Mouse (Mus musculus): ENCODE data around the gene Dennd6b. TPM values are rescaled to one million over a fixed set of nuclear protein-coding genes. Genes with fewer than 3 reads are reported as not detected.

Dennd6b gene
- polyA plus RNA-seq, 1 experiment from 2014 or later, result 4.1 TPM

DNA sequence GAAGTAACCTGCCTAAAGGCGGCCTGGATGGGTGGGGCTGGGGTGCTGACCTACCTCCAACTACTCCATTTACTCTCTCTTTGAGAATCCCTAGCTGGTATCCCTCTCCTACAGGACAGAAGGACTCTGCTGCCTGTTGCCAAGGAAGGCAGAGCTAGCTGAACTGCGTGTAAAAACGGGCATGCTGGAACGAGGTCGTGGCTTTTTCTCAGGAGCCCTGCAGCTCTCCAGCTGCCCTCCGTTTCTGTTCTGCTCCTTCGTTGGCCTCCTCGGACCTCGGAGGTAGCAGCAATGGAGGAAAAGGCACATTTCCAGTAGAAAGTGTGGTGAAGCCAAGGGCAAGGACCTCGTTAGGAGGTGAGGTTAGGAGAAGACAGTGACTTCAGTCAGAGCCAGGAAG is 27.4 kb downstream of the Dennd6b start:
- Histone ChIP-seq H3K27ac (replicated peaks) (peak overlapping the region; percentile 88), H3K4me1 (replicated peaks; ENCODE audit: control insufficient read depth, insufficient read depth) (peaks cover 20% of the 10 kb centered on the region), H3K9ac (ENCODE audit: low read length) (peak overlapping the region; percentile 41), H3K27me3 (ENCODE audit: control insufficient read depth, insufficient read depth, low read length) (no peaks in the 10 kb centered on the region), H3K36me3 (ENCODE audit: control insufficient read depth, insufficient read depth, low read length) (peaks cover 33% of the 10 kb centered on the region), H3K4me2 (replicated peaks; ENCODE audit: low read depth) (peak overlapping the region; percentile 34), H3K4me3 (ENCODE audit: low read depth, low read length) (no peak overlapping the region), H3K9me3 (ENCODE audit: control insufficient read depth, low read length) (no peaks in the 10 kb centered on the region)
- 27% methylated on average over 10 of the region's 10 CpGs for WGBS
- no peak for TF ChIP-seq CTCF (IDR thresholded peaks at IDR 0.05; ENCODE audit: low read depth)
- TF ChIP-seq EP300 (optimal IDR thresholded peaks at IDR 0.05), result no peak
- DNase-seq (ENCODE audit: low spot score) (no peak), ATAC-seq (ENCODE audit: low FRiP score, low TSS enrichment) (no peak)

DNA sequence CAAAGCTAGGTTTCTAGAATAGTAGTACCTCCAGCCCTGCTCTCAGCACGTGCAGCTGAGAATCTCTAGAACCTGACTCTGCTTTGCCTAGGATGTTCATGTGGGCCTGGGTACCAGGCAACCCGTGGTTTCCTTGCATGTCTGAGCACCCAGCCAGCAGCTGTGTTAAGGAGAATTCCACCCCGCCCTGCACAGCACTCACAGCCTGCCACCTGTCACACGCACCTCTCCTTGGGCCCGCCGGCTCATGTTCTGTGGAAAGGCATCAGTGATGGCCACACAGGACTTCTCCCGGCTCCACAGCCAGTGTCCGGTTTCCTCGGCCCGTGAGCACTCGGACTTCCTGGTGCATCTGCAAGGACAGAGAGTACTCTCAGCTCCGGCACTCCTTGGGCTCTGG is 30.8 kb downstream of the Dennd6b start:
- ATAC-seq (ENCODE audit: low FRiP score, low TSS enrichment), result no peak
- Histone ChIP-seq H3K4me3 (ENCODE audit: low read depth, low read length) (no peak overlapping the region), H3K27ac (replicated peaks) (no peak overlapping the region), H3K27me3 (ENCODE audit: control insufficient read depth, insufficient read depth, low read length) (no peaks in the 10 kb centered on the region), H3K36me3 (ENCODE audit: control insufficient read depth, insufficient read depth, low read length) (peaks cover 59% of the 10 kb centered on the region), H3K9ac (ENCODE audit: low read length) (no peak overlapping the region), H3K4me2 (replicated peaks; ENCODE audit: low read depth) (no peak overlapping the region), H3K4me1 (replicated peaks; ENCODE audit: control insufficient read depth, insufficient read depth) (peaks cover 15% of the 10 kb centered on the region), H3K9me3 (ENCODE audit: control insufficient read depth, low read length) (no peaks in the 10 kb centered on the region)
- no peak for TF ChIP-seq CTCF (IDR thresholded peaks at IDR 0.05; ENCODE audit: low read depth)
- TF ChIP-seq EP300 (optimal IDR thresholded peaks at IDR 0.05), result no peak
- WGBS, result 90% methylated on average over 12 of the region's 12 CpGs
- DNase-seq (ENCODE audit: low spot score), result no peak

DNA sequence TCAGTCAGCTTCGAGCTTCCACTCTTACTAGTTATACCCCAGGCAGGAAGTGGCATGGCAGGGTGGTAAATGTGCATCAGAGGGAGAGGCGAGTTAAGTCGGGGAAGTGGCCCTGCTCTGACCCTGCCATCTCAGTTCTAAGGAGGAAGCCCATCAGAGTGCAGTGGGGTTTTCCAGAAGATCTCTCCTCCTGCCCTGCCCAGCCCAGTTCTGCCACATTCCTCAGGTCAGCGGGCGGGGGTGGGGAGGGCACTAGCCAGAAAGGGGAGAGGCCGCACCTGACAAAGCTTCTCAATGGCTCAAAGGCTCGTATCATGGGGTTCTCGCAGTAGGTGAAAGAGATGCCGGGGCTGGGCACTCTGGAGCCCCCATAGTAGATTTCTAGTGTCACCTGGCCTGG is 34.9 kb downstream of the Dennd6b start:
- TF ChIP-seq EP300 (optimal IDR thresholded peaks at IDR 0.05) (no peak), CTCF (IDR thresholded peaks at IDR 0.05; ENCODE audit: low read depth) (no peak)
- peak; percentile 73 for DNase-seq (ENCODE audit: low spot score)
- Histone ChIP-seq H3K27ac (replicated peaks) (peak overlapping the region; percentile 30; the same call in 1 of the 2 replicates), H3K9ac (ENCODE audit: low read length) (no peak overlapping the region), H3K36me3 (ENCODE audit: control insufficient read depth, insufficient read depth, low read length) (peaks cover 83% of the 10 kb centered on the region), H3K4me3 (ENCODE audit: low read depth, low read length) (no peak overlapping the region), H3K4me2 (replicated peaks; ENCODE audit: low read depth) (no peak overlapping the region), H3K9me3 (ENCODE audit: control insufficient read depth, low read length) (no peaks in the 10 kb centered on the region), H3K4me1 (replicated peaks; ENCODE audit: control insufficient read depth, insufficient read depth) (no peaks in the 10 kb centered on the region), H3K27me3 (ENCODE audit: control insufficient read depth, insufficient read depth, low read length) (no peaks in the 10 kb centered on the region)
- 58% methylated on average over 9 of the region's 9 CpGs for WGBS
- peak; percentile 47 for ATAC-seq (ENCODE audit: low FRiP score, low TSS enrichment)

DNA sequence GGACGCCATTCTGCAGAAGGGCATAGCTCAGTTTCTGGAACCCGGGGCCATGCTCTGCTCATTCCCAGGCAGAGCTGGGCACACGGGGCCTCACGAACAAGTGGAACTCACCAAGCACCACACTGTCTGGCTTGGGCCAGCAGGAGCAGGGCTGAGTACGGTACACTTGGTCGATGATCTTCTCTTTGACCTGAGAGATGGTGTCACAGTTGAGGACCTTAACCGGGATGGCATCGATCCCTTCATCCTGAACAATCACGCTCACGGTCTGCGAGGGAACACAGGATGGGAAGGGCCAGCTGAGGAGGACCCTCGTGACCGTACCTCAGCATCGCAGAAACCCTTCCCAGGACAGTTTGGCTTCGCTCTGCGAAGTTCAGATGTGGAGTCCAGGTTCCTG is 37.8 kb downstream of the Dennd6b start:
- Histone ChIP-seq H3K9ac (ENCODE audit: low read length) (no peak overlapping the region), H3K27ac (replicated peaks) (no peak overlapping the region), H3K36me3 (ENCODE audit: control insufficient read depth, insufficient read depth, low read length) (peaks cover 72% of the 10 kb centered on the region), H3K4me2 (replicated peaks; ENCODE audit: low read depth) (no peak overlapping the region), H3K27me3 (ENCODE audit: control insufficient read depth, insufficient read depth, low read length) (no peaks in the 10 kb centered on the region), H3K4me3 (ENCODE audit: low read depth, low read length) (no peak overlapping the region), H3K9me3 (ENCODE audit: control insufficient read depth, low read length) (no peaks in the 10 kb centered on the region), H3K4me1 (replicated peaks; ENCODE audit: control insufficient read depth, insufficient read depth) (no peaks in the 10 kb centered on the region)
- WGBS, result 94% methylated on average over 16 of the region's 16 CpGs
- TF ChIP-seq CTCF (IDR thresholded peaks at IDR 0.05; ENCODE audit: low read depth) (no peak), EP300 (optimal IDR thresholded peaks at IDR 0.05) (no peak)
- DNase-seq (ENCODE audit: low spot score) (no peak), ATAC-seq (ENCODE audit: low FRiP score, low TSS enrichment) (no peak)

DNA sequence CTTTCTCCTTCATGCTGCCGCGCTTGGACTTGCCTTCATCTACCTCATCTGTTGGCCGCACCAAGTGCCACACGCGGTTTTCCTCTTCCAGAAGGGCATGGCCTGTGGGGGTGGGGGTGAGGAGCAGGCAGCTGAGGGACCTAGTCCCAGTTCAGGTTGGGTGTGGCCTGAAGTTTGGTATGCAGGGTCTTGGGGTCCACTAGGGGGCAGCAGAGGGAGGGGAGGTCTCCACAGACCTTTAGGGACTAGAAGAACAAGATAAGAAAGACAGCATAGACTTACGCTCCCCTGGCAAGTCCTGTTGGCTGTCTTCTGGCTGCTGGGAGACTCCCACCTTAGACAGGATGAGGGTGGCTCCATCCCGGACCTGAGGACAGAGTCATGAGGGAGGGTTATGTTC is 38.3 kb downstream of the Dennd6b start:
- Histone ChIP-seq H3K27ac (replicated peaks) (no peak overlapping the region), H3K4me1 (replicated peaks; ENCODE audit: control insufficient read depth, insufficient read depth) (no peaks in the 10 kb centered on the region), H3K9me3 (ENCODE audit: control insufficient read depth, low read length) (no peaks in the 10 kb centered on the region), H3K27me3 (ENCODE audit: control insufficient read depth, insufficient read depth, low read length) (no peaks in the 10 kb centered on the region), H3K4me3 (ENCODE audit: low read depth, low read length) (no peak overlapping the region), H3K4me2 (replicated peaks; ENCODE audit: low read depth) (no peak overlapping the region), H3K36me3 (ENCODE audit: control insufficient read depth, insufficient read depth, low read length) (peaks cover 66% of the 10 kb centered on the region), H3K9ac (ENCODE audit: low read length) (no peak overlapping the region)
- DNase-seq (ENCODE audit: low spot score) (peak; percentile 64), ATAC-seq (ENCODE audit: low FRiP score, low TSS enrichment) (0 out of 2 replicates have a peak, but pooled peaks have one; percentile 8)
- 52% methylated on average over 7 of the region's 7 CpGs for WGBS
- no peak for TF ChIP-seq EP300 (optimal IDR thresholded peaks at IDR 0.05)
- peak; percentile 82 for TF ChIP-seq CTCF (IDR thresholded peaks at IDR 0.05; ENCODE audit: low read depth)

DNA sequence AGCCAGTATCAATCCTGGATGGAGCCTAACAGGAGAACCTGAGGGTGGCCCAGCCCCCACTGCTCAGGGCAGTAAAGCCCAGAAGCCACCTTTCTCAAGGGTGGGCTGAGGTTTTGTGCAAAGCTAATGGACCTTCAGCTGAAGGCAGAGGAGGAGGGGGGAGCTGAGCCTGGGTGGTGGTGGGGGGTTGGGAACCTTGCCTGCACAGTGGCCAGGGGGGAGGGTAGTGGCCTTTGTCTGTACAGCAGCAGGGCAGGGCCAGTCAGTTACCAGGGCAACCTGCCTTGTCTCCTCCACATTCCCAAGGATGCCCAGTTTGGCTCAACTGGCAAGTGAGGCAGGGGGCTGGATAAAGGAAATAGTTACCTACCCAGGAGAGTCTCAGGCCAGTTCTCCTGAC is 44.0 kb downstream of the Dennd6b start:
- Histone ChIP-seq H3K4me2 (replicated peaks; ENCODE audit: low read depth) (no peak overlapping the region), H3K9me3 (ENCODE audit: control insufficient read depth, low read length) (no peaks in the 10 kb centered on the region), H3K36me3 (ENCODE audit: control insufficient read depth, insufficient read depth, low read length) (peaks cover 19% of the 10 kb centered on the region), H3K4me3 (ENCODE audit: low read depth, low read length) (no peak overlapping the region), H3K27me3 (ENCODE audit: control insufficient read depth, insufficient read depth, low read length) (no peaks in the 10 kb centered on the region; the same call in 1 of the 2 replicates), H3K27ac (replicated peaks) (no peak overlapping the region), H3K4me1 (replicated peaks; ENCODE audit: control insufficient read depth, insufficient read depth) (peaks cover 5% of the 10 kb centered on the region), H3K9ac (ENCODE audit: low read length) (no peak overlapping the region)
- no peak for TF ChIP-seq EP300 (optimal IDR thresholded peaks at IDR 0.05)
- TF ChIP-seq CTCF (IDR thresholded peaks at IDR 0.05; ENCODE audit: low read depth), result no peak
- ATAC-seq (ENCODE audit: low FRiP score, low TSS enrichment) (no peak), DNase-seq (ENCODE audit: low spot score) (no peak)

Data from stomach, postnatal 0 days (tissue).